Mouse (Mus musculus) C2C12 (cell line): ENCODE measurements at regions not wholly inside any gene's neighbourhood (a gene's known extent, or its start where the extent isn't known, plus 50 kb on each side); places are given as distances from the start of the nearest gene placed in this dataset.

ENCODE experiments used
- CEBPB ChIP-seq: IDR thresholded peaks from one replicate; pipeline ENCODE4 v1.6.1; 2011; ENCODE audit warnings: low read depth, mild to moderate bottlenecking, control low read depth, moderate library complexity
- CTCF ChIP-seq: IDR thresholded peaks from one replicate; pipeline ENCODE4 v1.5.1; 2011; ENCODE audit not compliant: control insufficient read depth, insufficient read depth, insufficient read length
- MAX ChIP-seq: IDR thresholded peaks from one replicate; pipeline ENCODE4 v1.6.1; 2011; ENCODE audit warnings: mild to moderate bottlenecking, control low read depth
- MYOD1 ChIP-seq: IDR thresholded peaks from one replicate; pipeline ENCODE4 v1.6.1; 2011; ENCODE audit warnings: low read depth; ENCODE audit not compliant: control insufficient read depth, insufficient read length
- MYOG ChIP-seq: IDR thresholded peaks from one replicate; pipeline ENCODE4 v1.6.1; 2011; ENCODE audit not compliant: control insufficient read depth, insufficient read length; ENCODE audit errors: extremely low read depth
- USF1 ChIP-seq: IDR thresholded peaks from one replicate; pipeline ENCODE4 v1.6.1; 2011; ENCODE audit warnings: low read depth, mild to moderate bottlenecking, control low read depth, moderate library complexity

DNA sequence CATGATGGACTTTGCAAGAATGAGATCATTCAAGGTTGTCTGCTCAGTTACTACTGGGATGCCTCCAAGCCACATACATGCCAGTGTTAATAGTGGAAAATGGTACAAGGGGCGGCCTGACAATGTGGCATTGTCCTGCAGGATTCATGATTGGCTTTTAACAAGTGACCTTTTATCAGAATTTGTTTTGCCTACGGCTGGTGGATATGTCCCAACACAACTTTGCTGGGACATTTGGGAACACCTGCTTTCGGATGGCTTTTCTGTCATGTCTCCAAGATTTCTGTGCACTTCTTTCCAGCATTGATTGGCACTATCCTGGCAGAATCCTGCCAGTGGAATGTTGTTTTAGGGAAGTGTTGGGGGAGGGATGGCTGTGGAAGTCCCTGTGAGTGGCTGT lies 384.4 kb downstream of the Hs3st3b1 start:
- no peak for TF ChIP-seq CTCF
- TF ChIP-seq MAX: no peak
- TF ChIP-seq CEBPB: no peak
- TF ChIP-seq MYOD1: no peak
- no peak for TF ChIP-seq MYOG
- no peak for TF ChIP-seq USF1
